Mouse (Mus musculus): ENCODE measurements around the gene Rnf40. TPM values are rescaled to one million over a fixed set of nuclear protein-coding genes. Genes with fewer than 3 reads are reported as not detected.

Gene Rnf40
- polyA plus RNA-seq, 1 experiment, result 49.0 TPM

DNA sequence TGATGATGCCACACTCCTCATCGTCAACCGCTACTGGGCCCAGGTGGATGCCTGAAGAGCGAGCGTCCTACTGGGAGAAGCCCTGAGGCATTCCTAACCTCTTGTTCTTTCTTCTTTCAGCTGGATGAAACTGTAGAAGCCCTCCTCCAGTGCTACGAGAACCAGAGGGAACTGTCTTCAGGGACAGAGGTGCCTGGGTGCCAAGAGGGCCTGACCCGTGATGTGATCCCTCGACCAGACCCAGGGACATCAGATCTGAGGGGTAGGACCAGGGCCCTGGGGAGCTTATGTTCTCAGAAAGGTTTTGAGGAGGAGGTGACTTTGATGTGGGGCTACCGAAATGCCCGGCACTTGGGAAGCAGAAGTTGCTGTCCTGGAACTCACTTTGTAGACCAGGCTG, 1.1 kb downstream of the Rnf40 start:
- no peak for TF ChIP-seq GATA1 (IDR thresholded peaks at IDR 0.05; ENCODE audit: low read length)

DNA sequence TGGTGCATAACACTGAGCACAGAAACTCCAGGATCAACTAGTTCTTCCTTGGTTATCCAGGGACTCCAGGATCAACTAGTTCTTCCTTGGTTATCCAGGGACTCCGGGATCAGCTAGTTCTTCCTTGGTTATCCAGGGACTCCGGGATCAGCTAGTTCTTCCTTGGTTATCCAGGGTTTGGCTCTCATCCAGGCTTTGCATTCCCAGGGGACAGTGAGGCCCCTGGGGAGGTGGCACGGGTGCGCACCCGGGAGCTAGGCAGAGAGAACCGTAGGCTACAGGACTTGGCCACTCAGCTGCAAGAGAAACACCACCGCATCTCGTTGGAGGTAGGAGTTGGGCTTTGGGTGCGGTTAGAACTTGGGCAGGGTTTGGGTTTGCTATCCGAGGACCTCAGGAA, 2.5 kb downstream of the Rnf40 start:
- no peak for TF ChIP-seq GATA1 (IDR thresholded peaks at IDR 0.05; ENCODE audit: low read length)

DNA sequence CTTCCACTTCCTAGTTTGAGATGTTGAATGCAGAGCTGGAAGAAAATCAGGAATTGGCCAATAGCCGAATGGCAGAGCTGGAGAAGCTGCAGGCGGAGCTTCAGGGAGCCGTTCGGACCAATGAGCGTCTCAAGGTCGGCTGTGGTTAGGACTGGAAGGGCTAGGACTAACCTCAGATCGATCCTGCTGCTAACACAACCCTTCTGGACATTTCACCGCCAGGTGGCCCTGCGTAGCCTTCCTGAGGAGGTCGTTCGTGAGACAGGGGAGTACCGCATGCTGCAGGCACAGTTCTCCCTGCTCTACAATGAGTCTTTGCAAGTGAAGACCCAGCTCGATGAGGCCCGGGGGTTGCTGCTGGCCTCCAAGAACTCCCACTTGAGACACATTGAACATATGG, 4.0 kb downstream of the Rnf40 start:
- TF ChIP-seq GATA1 (IDR thresholded peaks at IDR 0.05; ENCODE audit: low read length), result no peak

DNA sequence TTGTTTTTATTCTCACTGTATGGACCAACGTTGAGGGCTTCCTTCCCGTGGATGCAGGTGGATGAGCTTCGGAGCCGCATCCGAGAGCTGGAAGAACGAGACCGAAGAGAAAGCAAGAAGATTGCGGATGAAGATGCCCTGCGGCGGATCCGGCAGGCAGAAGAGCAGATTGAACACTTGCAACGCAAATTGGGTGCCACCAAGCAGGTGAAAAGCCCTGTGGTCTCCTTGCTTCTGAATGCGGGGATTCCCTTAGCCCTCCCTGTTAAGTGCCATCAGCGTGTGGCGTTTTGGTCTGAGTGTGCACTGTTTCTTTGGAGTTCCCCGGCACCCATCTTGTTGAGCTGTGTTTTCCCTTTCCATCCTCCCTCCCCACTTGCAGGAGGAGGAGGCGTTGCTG, 8.2 kb downstream of the Rnf40 start:
- TF ChIP-seq GATA1 (IDR thresholded peaks at IDR 0.05; ENCODE audit: low read length), result no peak

DNA sequence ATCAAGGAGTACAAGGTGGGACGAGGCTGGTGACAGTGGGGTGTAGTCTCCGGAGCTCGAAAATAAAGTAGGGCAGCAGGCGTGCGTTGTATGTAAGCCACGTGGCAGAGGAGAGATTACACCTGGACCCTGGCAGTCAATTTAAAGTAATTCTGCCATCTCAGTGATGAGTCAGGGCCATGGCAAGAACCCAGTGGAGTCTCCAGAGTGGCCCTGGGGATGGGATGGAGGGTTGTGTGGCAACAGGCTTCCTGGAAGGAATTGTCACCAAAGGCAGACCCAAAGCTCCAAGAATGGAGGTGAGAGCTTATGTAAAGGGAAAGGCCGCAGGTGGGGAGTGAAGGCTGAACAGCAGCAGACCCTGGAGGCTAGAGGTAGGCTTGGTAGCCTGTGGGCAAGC, 12.0 kb downstream of the Rnf40 start:
- TF ChIP-seq GATA1 (IDR thresholded peaks at IDR 0.05; ENCODE audit: low read length), result no peak

DNA sequence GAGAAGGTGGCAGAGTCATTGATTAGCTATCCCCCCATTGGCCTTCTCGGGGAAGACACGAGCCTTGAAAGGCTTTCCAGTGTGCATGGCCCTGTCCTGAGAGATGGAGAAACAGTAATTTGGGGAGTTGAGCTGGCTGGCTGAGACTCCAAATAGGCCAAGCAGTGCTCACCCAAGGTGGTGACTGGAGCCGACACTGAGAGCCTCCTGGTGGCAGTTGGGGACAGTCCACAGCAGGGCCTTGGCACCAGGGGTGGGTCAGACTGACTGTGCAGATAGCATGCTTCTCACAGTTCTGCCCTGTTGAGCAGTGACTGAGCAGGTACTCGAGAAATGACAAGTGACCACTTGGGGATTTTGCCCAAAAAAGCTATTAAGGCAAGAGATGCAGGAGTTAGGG, 13.2 kb downstream of the Rnf40 start:
- TF ChIP-seq GATA1 (IDR thresholded peaks at IDR 0.05; ENCODE audit: low read length), result no peak

DNA sequence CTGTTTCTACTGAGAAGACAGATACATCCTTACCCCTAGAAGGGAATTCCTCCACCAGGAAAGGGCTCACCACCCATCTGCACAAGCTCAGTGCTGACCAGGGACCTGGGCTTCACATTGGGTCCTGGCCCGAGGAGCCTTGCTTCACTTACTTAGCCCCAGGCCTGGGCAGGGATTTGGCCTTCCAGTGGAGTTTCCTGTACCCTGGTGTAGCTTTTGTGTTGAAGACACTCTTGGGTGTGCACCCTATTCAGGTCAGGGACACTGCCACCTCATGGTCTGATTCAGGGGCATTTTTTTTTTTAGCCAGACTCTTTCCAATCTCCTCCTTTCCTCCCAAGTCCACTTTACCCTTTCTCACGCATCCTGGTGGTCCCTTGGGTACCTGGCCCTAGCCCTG, 14.3 kb downstream of the Rnf40 start:
- no peak for TF ChIP-seq GATA1 (IDR thresholded peaks at IDR 0.05; ENCODE audit: low read length)

DNA sequence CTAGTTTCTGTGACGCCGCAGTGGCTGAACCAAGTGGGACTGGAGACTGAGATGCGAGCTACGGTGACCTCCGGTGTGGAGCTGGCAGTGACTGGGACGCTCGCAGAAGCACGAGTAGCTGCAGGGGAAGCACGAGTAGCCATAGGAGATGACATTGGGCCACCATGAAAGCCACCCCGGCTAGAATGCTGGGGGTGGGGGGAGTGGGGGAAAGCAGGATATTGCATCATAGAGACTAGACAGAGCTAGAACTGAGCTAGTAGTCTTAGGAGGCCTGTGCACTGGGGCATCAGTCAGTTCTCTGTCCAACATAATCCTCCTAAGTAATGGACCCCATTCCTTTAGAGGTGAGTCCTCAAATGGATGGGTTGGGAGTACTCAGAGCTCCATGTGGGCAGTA, 15.7 kb downstream of the Rnf40 start:
- no peak for TF ChIP-seq GATA1 (IDR thresholded peaks at IDR 0.05; ENCODE audit: low read length)

DNA sequence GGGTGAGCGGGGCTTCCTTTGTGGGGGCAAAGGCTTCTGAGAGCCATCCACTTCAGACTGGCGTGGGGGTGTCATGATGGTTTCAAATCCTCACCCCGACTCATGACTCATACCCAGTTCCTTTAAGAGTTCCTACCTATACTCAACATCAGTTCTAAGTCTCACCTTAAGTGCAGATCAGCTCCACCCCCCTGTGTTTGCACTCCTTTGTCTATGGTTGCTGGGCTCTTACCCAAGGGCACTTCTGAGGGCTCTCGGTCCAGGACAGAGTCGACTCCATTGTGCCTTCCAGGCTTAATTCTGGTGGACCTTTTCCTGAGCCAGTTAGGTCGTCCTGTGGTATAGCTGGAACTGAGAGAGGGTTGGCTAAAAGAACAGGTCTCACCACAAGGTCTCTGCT, 18.6 kb downstream of the Rnf40 start:
- TF ChIP-seq GATA1 (IDR thresholded peaks at IDR 0.05; ENCODE audit: low read length), result no peak

DNA sequence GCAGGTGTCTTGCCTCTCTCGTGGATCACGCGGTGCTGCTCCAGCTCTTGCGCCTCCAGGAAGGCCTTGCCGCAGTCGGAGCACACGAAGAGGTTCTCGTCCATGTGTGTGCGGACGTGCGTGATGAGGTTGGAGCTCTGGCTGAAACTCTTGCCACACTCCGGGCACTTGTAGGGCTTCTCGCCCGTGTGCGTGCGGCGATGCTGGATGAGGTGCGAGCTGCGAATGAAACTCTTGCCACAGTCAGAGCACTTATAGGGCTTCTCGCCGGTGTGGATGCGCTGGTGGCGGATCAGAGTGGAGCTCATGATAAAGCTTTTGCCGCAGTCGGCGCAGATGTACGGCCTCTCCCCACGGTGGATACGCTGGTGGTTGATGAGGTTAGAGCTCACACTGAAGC, 22.4 kb downstream of the Rnf40 start:
- TF ChIP-seq GATA1 (IDR thresholded peaks at IDR 0.05; ENCODE audit: low read length), result no peak

DNA sequence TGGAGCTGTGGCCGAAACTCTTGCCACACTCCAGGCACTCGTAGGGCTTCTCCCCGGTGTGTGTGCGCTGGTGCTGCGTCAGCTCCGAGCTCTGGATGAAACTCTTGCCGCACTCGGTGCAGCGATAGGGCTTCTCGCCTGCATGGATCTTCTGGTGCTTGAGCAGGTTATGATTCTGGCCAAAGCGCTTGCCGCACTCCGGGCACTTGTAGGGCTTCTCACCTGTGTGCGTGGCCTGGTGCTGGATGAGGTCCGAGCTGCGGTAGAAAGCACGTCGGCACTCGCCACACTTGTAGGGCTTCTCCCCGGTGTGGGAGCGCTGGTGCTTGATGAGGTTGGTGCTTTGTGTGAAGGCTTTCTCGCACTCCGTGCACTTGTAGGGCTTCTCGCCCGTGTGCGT, 23.0 kb downstream of the Rnf40 start:
- TF ChIP-seq GATA1 (IDR thresholded peaks at IDR 0.05; ENCODE audit: low read length), result no peak

DNA sequence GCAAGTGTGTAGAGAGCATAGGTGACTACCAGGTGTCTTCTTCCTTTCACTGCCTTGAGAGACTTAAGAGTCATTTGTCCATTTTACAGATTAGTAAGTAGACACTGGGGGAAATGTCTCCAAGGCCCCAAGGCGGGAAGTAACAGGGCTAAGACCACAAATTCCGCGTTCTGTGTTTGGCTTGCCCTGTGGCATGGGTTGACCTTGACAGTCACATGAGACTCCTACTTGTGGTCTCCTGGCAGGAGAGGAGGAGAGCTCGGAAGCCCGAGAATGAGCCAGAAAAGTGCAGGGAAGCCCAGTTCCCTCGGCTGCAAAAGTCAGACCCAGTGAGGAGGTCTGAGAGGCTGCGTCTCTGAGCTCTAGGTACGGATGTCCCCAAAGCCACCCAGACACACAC, 24.9 kb downstream of the Rnf40 start:
- TF ChIP-seq GATA1 (IDR thresholded peaks at IDR 0.05; ENCODE audit: low read length), result no peak

DNA sequence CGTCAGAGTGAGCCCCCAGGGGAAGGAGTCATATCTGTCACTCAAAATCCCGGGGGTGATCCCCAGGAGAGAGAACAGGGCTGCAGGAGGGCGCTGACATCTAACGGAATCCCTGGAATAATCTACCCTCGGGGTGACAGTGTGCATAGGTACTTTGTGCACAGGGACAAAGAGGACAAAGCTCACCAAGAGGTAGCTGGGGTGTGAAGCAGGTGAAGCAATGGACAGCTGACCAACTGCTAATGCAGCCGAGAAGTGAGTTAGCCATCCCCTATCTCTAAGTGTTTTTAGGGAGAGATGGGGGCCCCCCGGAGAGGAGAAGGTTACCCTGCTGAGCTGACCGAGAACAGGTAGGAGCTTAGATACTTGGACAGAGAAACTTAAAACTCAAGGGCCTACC, 25.5 kb downstream of the Rnf40 start:
- TF ChIP-seq GATA1 (IDR thresholded peaks at IDR 0.05; ENCODE audit: low read length), result no peak

DNA sequence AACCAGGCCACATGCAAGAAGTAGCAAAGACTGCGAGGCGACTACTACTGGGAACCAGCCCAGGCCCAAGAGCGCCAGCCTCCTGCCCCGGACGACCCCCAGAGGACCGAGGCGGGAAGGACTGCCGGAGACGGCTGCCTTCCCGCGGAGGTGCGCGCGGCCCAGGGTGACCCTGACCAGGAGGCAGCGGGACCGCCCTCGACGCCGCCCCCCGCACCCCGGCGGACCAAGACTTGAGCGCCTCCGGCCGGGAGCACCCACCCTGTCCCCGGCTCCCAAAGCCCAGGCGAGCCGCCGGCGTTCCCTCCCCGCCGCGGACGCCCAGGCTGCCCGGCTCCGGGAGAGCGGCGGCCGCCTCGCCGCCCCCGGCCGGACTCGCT, 25.9 kb downstream of the Rnf40 start:
- TF ChIP-seq GATA1 (IDR thresholded peaks at IDR 0.05; ENCODE audit: low read length), result no peak

DNA sequence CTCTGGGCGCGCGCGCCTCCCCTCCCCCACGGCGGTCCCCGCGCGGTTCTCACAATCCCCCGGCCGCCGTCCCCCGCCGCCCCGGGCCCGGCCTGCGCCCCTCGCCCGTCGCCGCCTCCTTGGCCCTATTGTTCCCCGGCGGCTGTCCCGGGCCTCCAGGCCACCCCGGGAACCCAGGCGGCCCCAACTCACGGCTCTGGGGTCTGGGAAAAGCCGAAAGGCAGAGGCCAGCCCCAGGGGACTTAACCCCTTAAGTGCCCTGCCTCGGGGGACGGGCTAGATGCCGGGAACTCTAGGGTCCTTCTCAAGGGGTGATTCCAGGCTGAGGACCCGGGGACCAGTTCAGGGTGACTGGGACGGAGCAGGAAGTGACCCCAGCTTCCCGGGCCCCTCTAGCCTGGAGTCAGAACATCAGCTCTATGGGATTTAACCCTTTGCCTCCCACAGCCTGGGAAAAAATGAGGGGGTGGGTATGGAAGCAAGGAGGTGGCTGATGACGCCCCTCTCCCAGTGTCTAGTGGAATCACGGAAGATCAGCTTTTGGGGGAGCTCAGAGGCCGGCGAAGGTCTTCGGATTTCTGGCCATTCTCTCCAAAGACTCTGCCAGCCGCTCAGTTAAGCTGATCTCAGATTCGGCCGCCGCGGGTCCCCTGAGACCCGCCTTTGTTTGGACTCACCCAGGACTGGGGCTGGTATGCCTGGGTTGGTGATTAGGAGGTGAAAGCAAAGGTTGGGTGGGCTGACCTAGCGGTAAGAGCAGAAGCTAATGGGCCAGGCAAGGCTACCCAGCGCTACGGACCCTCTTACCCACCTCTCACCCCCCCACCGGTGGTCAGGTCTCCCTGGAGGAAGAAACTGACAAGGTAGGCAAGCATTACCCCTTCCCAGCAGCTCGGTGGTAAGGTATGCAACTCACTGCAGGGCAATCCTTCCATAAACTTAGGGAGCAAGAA, 26.6 kb downstream of the Rnf40 start, which contains the start of gene Zfp629:
Zfp629 (minus strand) TSS at position 907 of the 953 bp plus-strand sequence.
- no peak for TF ChIP-seq GATA1 (IDR thresholded peaks at IDR 0.05; ENCODE audit: low read length)

DNA sequence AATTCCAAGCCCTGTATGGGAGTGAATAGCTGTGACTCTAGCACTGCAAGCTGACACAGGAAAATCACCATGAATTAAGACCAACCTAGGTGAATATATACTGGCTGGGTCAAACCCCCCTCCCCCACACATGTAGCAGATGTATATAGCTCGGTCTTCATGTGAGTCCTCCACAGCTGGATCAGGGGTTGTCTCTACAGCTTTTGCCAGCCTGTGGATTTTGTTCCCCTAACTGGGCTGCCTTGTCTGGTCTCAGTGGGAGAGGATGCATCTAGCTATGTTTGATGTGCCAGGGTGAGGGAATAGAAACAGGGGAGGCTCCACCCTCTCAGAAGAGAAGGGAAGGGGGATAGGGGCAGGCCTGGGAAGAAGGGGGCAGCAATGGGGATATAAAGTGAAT, 27.8 kb downstream of the Rnf40 start:
- no peak for TF ChIP-seq GATA1 (IDR thresholded peaks at IDR 0.05; ENCODE audit: low read length)

DNA sequence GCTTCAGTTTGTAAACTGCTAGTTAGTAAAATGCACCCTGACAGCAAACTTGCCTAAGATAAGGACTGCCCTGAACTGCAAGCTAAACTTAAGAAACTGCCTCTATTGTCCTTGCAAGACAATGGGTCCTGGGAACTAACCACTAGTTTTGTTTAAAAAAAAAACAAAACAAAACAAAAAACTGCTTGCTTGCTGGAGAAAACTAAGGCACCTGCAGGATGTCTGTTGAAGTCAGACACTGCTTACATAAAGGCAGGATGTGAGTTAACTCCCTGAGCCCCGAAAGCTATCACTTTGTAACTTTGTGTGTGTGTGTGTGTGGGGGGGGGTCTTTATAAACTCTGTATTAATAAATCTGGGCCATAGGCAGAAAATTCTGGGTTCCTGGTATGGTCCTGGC, 28.3 kb downstream of the Rnf40 start:
- TF ChIP-seq GATA1 (IDR thresholded peaks at IDR 0.05; ENCODE audit: low read length), result no peak
